Mouse (Mus musculus) mouse embryonic stem cell (cell line): ENCODE measurements at regions not wholly inside any gene's neighbourhood (a gene's known extent, or its start where the extent isn't known, plus 50 kb on each side); places are given as distances from the start of the nearest gene placed in this dataset.
"Not testable (repeated sequence)": the region's sequence is repeated elsewhere in the genome, so short reads cannot be mapped to it uniquely, and the experiment has no call there.

ENCODE experiments used
- in situ Hi-C, 2 experiments: fragments of 300-500 bp; cut with MboI; formaldehyde crosslinking; loops; 1 replicate in 1 of 2; 3 replicates in 1 of 2; pipeline ENCODE4 v1.14.3; 2019 to 2020; ENCODE audit warnings: low sequenced_read_pairs in 2 of 2, low pct_unique_long_range_greater_than_20kb in 1 of 2, mixed read lengths in 1 of 2; ENCODE audit not compliant: unreplicated experiment in 1 of 2

- in situ Hi-C loops = not testable (repeated sequence)
Measured at GRCm38 (mm10) chr12:80055894-80056293, 56.9 kb downstream of the Zfp36l1 start.

GRCm38 (mm10) chr12:80055394-80055793, 57.4 kb downstream of the Zfp36l1 start:
- in situ Hi-C loops = no loop called here

GRCm38 (mm10) chr12:80054655-80055037, 58.2 kb downstream of the Zfp36l1 start:
- in situ Hi-C loops = no loop called here

GRCm38 (mm10) chr12:80053902-80054654, 58.7 kb downstream of the Zfp36l1 start:
- in situ Hi-C loops = no loop called here

GRCm38 (mm10) chr12:80048215-80048979, 64.4 kb downstream of the Zfp36l1 start:
- in situ Hi-C loops = no loop called here

- in situ Hi-C loops = no loop called here
Measured at GRCm38 (mm10) chr12:80046625-80047303, 66.0 kb downstream of the Zfp36l1 start.

GRCm38 (mm10) chr12:80041510-80042324, 71.1 kb downstream of the Zfp36l1 start:
- in situ Hi-C loops = no loop called here

- in situ Hi-C loops = no loop called here
Measured at GRCm38 (mm10) chr12:80041012-80041411, 71.8 kb downstream of the Zfp36l1 start.

GRCm38 (mm10) chr12:80040233-80040632, 72.6 kb downstream of the Zfp36l1 start:
- in situ Hi-C loops = no loop called here

- in situ Hi-C loops = no loop called here
Measured at GRCm38 (mm10) chr12:80039150-80039549, 73.7 kb downstream of the Zfp36l1 start.

GRCm38 (mm10) chr12:80035500-80036271, 77.1 kb downstream of the Zfp36l1 start:
- in situ Hi-C loops = no loop called here

- in situ Hi-C loops = no loop called here
Measured at GRCm38 (mm10) chr12:80034963-80035411, 77.8 kb downstream of the Zfp36l1 start.

GRCm38 (mm10) chr12:80034100-80034499, 78.7 kb downstream of the Zfp36l1 start:
- in situ Hi-C loops = no loop called here

- in situ Hi-C loops = no loop called here
Measured at GRCm38 (mm10) chr12:80032520-80032919, 80.3 kb downstream of the Zfp36l1 start.

GRCm38 (mm10) chr12:80028301-80028700, 84.5 kb downstream of the Zfp36l1 start:
- in situ Hi-C loops = no loop called here

GRCm38 (mm10) chr12:80023107-80024078, 89.4 kb downstream of the Zfp36l1 start:
- in situ Hi-C loops = no loop called here
